Mouse (Mus musculus) testis, adult 2 months (tissue): Measurements from ENCODE around the gene Gm20388. TPM values are rescaled to one million over a fixed set of nuclear protein-coding genes. Genes with fewer than 3 reads are reported as not detected.

ENCODE experiments used
- H3K27ac ChIP-seq: fragments of 200-500 bp; 2 replicates; pipeline ENCODE4 v1.5.1; 2012; ENCODE audit warnings: low read depth, low read length; ENCODE audit not compliant: control insufficient read depth, insufficient read depth
- H3K27me3 ChIP-seq: fragments of 200-500 bp; 2 replicates; pipeline ENCODE4 v1.6.1; 2012; ENCODE audit warnings: mild to moderate bottlenecking, low read length, moderate library complexity; ENCODE audit not compliant: control insufficient read depth, insufficient read depth
- H3K36me3 ChIP-seq: fragments of 200-500 bp; 2 replicates; pipeline ENCODE4 v1.6.1; 2012; ENCODE audit warnings: mild to moderate bottlenecking, low read length; ENCODE audit not compliant: control insufficient read depth, insufficient read depth
- H3K4me1 ChIP-seq: fragments of 200-500 bp; 2 replicates; pipeline ENCODE4 v1.6.1; 2012; ENCODE audit warnings: low read length; ENCODE audit not compliant: control insufficient read depth, insufficient read depth
- H3K4me3 ChIP-seq: fragments of 200-500 bp; 2 replicates; pipeline ENCODE4 v1.5.1; 2012; ENCODE audit warnings: low read depth, mild to moderate bottlenecking, low read length, moderate library complexity, mixed read lengths; ENCODE audit not compliant: control insufficient read depth
- CTCF ChIP-seq: fragments of 200-500 bp; IDR thresholded peaks from 2 replicates; pipeline ENCODE4 v1.5.1; 2012; ENCODE audit warnings: low read depth, mild to moderate bottlenecking, inconsistent platforms, low read length, moderate library complexity; ENCODE audit not compliant: control insufficient read depth, insufficient read depth, insufficient replicate concordance
- POLR2A ChIP-seq: fragments of 200-500 bp; IDR thresholded peaks from 2 replicates; pipeline ENCODE4 v1.6.1; 2012; ENCODE audit warnings: low read depth, mild to moderate bottlenecking, inconsistent platforms, low read length, moderate library complexity; ENCODE audit not compliant: control insufficient read depth
- polyA plus RNA-seq: library from polyadenylated mRNA; depleted of rRNA; stranded (reverse); fragments of >200 nt; gene quantifications from 2 replicates; pipeline ENCODE4 v1.2.3, GENCODE M21; 2012

Gm20388 gene
- polyA plus RNA-seq, 1 experiment, result 5.6 TPM

DNA sequence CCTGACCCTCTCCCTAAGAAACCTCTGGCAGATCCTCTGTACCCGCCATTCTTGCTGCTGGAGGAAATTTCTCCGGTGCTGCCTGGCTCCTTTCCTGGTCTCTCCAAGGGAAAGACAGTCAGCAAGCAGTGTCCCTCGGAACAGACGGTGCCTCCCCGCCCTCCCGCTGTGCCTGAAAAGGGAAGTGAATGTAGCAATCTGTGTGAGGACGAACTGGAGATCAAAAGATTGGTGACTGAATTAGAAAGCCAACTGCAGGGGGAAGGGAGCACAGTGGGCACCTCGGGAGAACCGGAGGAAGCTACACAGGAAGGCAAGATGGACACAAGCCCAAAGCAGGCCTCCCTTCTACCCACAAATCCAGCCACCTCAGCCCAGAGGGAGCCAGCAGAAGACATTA, 2353.6 kb downstream of the Gm20388 start:
- no peak overlapping the region for H3K27ac ChIP-seq
- H3K4me1 ChIP-seq, result peaks cover 10% of the 10 kb centered on the region
- H3K36me3 ChIP-seq, result no peaks in the 10 kb centered on the region
- no peak overlapping the region for H3K4me3 ChIP-seq
- H3K27me3 ChIP-seq, result no peaks in the 10 kb centered on the region
- TF ChIP-seq POLR2A (no peak), CTCF (no peak)

DNA sequence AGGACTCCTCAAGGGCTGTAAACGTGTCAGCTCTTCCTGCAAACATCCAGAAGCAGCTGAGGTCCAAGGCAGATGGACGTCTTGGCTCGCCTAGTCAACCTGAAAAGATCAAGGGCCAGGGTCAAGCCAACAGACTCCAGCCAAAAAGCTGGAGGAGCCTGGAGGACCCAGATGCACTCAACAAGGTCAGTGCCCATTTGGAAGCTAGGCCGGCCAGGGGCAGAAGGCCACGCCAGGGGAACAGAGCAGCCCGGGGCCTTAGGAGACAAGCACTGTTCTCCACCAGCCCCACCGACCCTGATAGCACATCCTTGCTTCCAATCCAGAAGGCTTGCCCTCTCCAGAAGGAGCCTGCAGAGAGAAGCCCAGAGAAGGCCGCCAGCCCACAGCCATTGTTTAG, 2354.9 kb downstream of the Gm20388 start:
- Histone ChIP-seq H3K36me3 (no peaks in the 10 kb centered on the region), H3K27me3 (no peaks in the 10 kb centered on the region), H3K27ac (no peak overlapping the region), H3K4me3 (no peak overlapping the region), H3K4me1 (peaks cover 14% of the 10 kb centered on the region)
- no peak for TF ChIP-seq CTCF
- TF ChIP-seq POLR2A, result no peak

DNA sequence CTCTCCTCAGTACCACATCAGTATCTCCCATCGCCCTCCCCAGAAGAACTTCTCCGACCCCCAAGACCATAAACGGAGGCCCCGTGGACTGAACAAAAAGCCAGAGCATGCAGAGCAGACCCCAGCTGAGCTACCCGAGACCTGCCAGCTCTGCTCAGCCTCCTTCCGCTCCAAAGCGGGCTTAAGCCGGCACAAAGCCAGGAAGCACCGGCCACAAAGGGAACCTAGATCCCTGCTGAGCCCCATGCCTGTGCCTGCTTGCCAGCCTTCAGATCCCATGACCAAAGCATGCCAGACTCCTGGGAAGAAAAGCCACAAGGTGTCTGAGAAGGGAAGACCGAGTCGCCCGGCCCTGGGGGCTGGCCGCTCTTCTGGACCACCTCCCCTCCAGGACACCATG, 2356.2 kb downstream of the Gm20388 start:
- Histone ChIP-seq H3K27ac (no peak overlapping the region), H3K27me3 (no peaks in the 10 kb centered on the region), H3K4me3 (no peak overlapping the region), H3K4me1 (peaks cover 14% of the 10 kb centered on the region), H3K36me3 (no peaks in the 10 kb centered on the region)
- no peak for TF ChIP-seq CTCF
- no peak for TF ChIP-seq POLR2A

DNA sequence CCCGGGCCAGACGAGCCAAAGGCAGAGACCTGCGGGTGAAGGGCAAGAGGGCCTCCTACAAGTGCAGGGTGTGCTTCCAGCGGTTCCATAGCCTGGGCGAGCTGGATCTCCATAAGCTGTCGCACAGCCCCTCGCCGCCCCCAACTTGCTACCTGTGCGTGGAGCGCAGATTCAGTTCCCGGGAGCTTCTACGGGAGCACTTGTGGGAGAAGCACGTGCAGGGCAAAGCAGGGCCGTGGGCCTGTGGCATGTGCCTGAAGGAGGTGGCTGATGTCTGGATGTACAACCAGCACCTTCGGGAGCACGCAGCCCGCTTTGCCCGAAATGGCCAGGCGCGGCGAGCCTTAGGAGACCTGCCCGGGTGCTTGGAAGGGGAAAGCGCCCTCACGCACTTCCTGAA, 2358.2 kb downstream of the Gm20388 start:
- no peaks in the 10 kb centered on the region for H3K36me3 ChIP-seq
- peaks cover 14% of the 10 kb centered on the region for H3K4me1 ChIP-seq
- H3K4me3 ChIP-seq, result peak overlapping the region; percentile 79
- TF ChIP-seq POLR2A, result no peak
- no peak; the same call in 1 of the 2 replicates for TF ChIP-seq CTCF
- no peak overlapping the region for H3K27ac ChIP-seq
- H3K27me3 ChIP-seq, result no peaks in the 10 kb centered on the region

DNA sequence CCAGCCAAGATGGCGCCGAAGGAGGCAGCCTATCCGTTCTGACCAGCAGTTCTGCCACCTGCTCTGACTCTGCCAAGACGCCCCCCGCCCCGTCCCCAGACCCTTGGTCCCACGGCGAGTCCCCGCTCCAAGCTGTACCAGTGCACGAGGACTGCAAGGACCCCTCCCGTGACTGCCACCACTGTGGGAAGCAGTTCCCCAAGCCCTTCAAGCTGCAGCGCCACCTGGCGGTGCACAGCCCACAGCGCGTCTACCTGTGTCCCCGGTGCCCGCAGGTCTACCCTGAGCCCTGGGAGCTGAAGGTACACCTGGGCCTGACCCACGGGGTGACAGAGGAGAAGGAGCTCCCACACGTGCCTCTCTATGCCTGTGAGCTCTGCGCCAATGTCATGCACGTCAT, 2358.8 kb downstream of the Gm20388 start:
- peak overlapping the region; percentile 79 for H3K4me3 ChIP-seq
- no peaks in the 10 kb centered on the region for H3K36me3 ChIP-seq
- H3K4me1 ChIP-seq, result peaks cover 14% of the 10 kb centered on the region
- H3K27me3 ChIP-seq, result no peaks in the 10 kb centered on the region
- no peak overlapping the region for H3K27ac ChIP-seq
- TF ChIP-seq CTCF (peak; percentile 100), POLR2A (peak; percentile 48; the same call in 1 of the 2 replicates)

DNA sequence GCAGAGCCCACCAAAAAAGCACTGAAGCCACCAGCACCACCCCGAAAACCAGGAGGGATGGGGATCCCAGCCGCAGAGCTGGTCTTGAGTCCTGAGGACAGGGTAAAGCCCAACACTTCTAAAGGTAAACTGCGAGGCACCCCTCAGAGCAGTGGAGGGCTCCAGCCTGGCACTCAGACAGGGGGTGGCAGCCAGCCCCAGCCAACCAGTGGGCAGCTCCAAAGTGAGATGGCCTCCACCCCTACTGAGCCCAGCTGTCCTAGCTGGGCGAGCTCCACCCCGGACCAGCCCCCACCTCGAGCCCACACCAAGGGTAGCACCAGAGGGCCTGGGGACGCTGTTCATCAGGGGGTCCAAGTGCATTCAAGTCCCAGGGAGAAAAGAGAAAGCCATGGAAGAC, 2359.9 kb downstream of the Gm20388 start:
- Histone ChIP-seq H3K4me3 (no peak overlapping the region), H3K36me3 (no peaks in the 10 kb centered on the region), H3K27ac (no peak overlapping the region), H3K27me3 (no peaks in the 10 kb centered on the region), H3K4me1 (peaks cover 13% of the 10 kb centered on the region)
- TF ChIP-seq CTCF, result no peak
- no peak for TF ChIP-seq POLR2A

DNA sequence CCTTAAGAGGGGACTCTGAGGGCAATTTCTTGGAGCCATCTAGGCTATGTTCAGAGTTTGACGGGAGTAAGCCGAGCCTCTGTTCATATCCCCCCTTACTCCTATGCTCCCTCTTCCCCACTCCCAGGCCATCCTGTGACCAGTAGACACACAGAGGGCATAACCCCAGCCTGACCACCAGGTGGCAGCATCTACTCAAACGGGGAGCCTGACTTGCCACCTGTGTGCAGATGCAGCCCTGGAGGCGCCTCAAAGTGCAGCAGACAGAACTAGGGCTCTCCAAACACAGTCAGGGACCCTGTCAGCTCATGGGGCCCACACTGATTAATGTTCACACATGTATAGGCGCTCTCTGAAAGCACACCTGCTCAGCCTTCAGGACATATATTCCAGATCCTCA, 2362.5 kb downstream of the Gm20388 start:
- H3K4me1 ChIP-seq, result peaks cover 13% of the 10 kb centered on the region

DNA sequence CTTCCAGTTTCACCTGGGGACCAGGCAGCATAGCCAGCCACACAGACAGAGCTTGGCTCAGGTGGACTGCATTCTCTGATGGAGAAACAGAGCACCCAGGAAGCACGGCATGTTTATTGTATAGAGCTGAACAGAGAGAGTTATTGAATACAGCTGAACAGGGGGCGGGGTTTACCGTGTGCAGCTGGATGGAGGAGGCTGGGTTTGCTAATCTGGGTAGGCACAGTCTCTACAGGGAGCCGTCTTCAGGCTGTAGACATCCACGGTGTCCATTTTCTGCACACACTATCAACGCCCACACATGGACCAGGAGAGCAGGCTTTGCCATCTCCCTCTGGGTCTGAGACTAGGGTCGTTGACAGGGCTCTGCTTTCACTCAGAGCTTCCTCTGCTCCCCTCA, 2363.2 kb downstream of the Gm20388 start:
- no peak overlapping the region for H3K4me3 ChIP-seq
- peaks cover 11% of the 10 kb centered on the region for H3K4me1 ChIP-seq
- TF ChIP-seq CTCF (no peak), POLR2A (no peak)
- H3K36me3 ChIP-seq, result no peaks in the 10 kb centered on the region
- H3K27ac ChIP-seq, result no peak overlapping the region
- H3K27me3 ChIP-seq, result no peaks in the 10 kb centered on the region

More for the DNA sequence above, 2362.5 kb downstream of the Gm20388 start:
- Histone ChIP-seq H3K4me3 (no peak overlapping the region), H3K27ac (no peak overlapping the region), H3K27me3 (no peaks in the 10 kb centered on the region), H3K36me3 (no peaks in the 10 kb centered on the region)
- peak; percentile 91; the same call in 1 of the 2 replicates for TF ChIP-seq CTCF
- no peak for TF ChIP-seq POLR2A
